Mouse (Mus musculus): Measurements from ENCODE around the gene Dhx35. TPM values are rescaled to one million over a fixed set of nuclear protein-coding genes. Genes with fewer than 3 reads are reported as not detected.

The Dhx35 gene
- polyA plus RNA-seq (2014; fragmentation: Nextera tagmentation; extraction: Ambion mirVana) = 16.0 and 16.4 TPM in 2 replicates

- Histone ChIP-seq H3K4me1 (ENCODE audit: control insufficient read depth, insufficient read depth, low read length) (0 out of 2 replicates have a peak, but pooled peaks cover 8% of the 10 kb centered on the region), H3K36me3 (ENCODE audit: control insufficient read depth, insufficient read depth, low read length) (no peaks in the 10 kb centered on the region), H3K27ac (ENCODE audit: low read length) (peak within 1 kb of the TSS; percentile 67; the same call in 1 of the 2 replicates), H3K27me3 (ENCODE audit: control insufficient read depth, insufficient read depth, low read length) (no peaks in the 10 kb centered on the region), H3K4me3 (ENCODE audit: low read depth, low read length) (peak within 1 kb of the TSS; percentile 79), H3K9me3 (ENCODE audit: control insufficient read depth, low read depth, low read length) (no peaks in the 10 kb centered on the region), H3K9ac (replicated peaks; ENCODE audit: low read depth, low read length) (peak within 1 kb of the TSS; percentile 54), H3K4me2 (replicated peaks; ENCODE audit: low read depth, low read length) (peak within 1 kb of the TSS; percentile 82)
- WGBS = 0% methylated on average over 33 of the region's 33 CpGs
- ATAC-seq (ENCODE audit: insufficient number of reproducible peaks, insufficient read depth, low FRiP score, low read depth) = peak; percentile 99
Measured at GRCm38 (mm10) chr2:158794494-158795004, at the start of gene Dhx35. Gene Dhx35 (plus strand): TSS chr2:158794807.

DNA sequence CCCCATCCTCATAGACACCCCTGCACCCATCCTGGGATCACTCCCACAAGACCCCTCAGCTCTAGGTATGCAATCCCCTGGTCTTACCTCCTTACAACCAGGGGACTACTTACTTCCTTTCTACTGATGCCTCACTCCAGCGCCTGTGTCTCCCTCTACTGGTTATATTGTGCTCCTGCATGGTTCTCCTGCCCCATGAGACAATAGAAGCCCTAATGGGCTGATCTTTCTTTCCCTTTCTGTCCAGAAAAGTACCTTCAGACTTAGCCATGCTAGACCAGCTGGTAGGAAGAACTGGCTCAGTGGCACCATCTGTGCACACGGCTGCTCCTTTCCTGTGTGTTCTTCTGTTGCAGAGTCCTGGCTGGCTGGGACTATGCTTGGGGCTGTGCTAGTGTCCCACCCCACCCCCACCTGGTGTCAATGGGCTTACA, 49.5 kb upstream of the Dhx35 start:
- 41% methylated on average over 2 of the region's 2 CpGs for WGBS
- Histone ChIP-seq H3K9ac (replicated peaks; ENCODE audit: low read depth, low read length) (no peak overlapping the region), H3K27me3 (ENCODE audit: control insufficient read depth, insufficient read depth, low read length) (no peaks in the 10 kb centered on the region), H3K4me3 (ENCODE audit: low read depth, low read length) (no peak overlapping the region), H3K4me1 (ENCODE audit: control insufficient read depth, insufficient read depth, low read length) (no peaks in the 10 kb centered on the region), H3K9me3 (ENCODE audit: control insufficient read depth, low read depth, low read length) (no peaks in the 10 kb centered on the region), H3K36me3 (ENCODE audit: control insufficient read depth, insufficient read depth, low read length) (no peaks in the 10 kb centered on the region), H3K4me2 (replicated peaks; ENCODE audit: low read depth, low read length) (no peak overlapping the region), H3K27ac (ENCODE audit: low read length) (no peak overlapping the region)
- ATAC-seq (ENCODE audit: insufficient number of reproducible peaks, insufficient read depth, low FRiP score, low read depth) = no peak

DNA sequence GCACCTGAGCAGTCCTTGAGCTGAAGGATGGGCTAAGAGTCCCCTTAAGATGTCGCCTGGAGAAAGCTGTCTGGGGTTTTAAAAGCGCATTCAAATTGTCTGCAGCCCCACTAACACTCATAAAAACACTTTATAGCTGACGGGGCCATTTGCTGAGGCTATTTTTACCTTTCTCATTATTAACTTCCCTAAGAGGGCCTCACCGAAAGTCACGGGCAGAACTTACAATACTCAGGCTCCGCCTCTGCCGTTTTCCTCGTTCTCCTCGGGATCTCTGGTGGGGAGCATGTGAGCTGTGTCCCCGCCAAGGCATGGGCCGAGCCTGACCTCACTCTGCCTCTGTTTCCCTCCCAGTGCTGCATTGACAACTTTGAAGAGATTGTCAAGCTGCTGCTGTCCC, 48.4 kb upstream of the Dhx35 start:
- Histone ChIP-seq H3K27me3 (ENCODE audit: control insufficient read depth, insufficient read depth, low read length) (no peaks in the 10 kb centered on the region), H3K9me3 (ENCODE audit: control insufficient read depth, low read depth, low read length) (no peaks in the 10 kb centered on the region), H3K27ac (ENCODE audit: low read length) (no peak overlapping the region), H3K9ac (replicated peaks; ENCODE audit: low read depth, low read length) (no peak overlapping the region), H3K36me3 (ENCODE audit: control insufficient read depth, insufficient read depth, low read length) (no peaks in the 10 kb centered on the region), H3K4me2 (replicated peaks; ENCODE audit: low read depth, low read length) (no peak overlapping the region), H3K4me1 (ENCODE audit: control insufficient read depth, insufficient read depth, low read length) (no peaks in the 10 kb centered on the region), H3K4me3 (ENCODE audit: low read depth, low read length) (no peak overlapping the region)
- no peak for ATAC-seq (ENCODE audit: insufficient number of reproducible peaks, insufficient read depth, low FRiP score, low read depth)
- 66% methylated on average over 11 of the region's 11 CpGs for WGBS

- Histone ChIP-seq H3K4me1 (ENCODE audit: control insufficient read depth, insufficient read depth, low read length) (no peaks in the 10 kb centered on the region), H3K36me3 (ENCODE audit: control insufficient read depth, insufficient read depth, low read length) (no peaks in the 10 kb centered on the region), H3K9ac (replicated peaks; ENCODE audit: low read depth, low read length) (no peak overlapping the region), H3K27me3 (ENCODE audit: control insufficient read depth, insufficient read depth, low read length) (no peaks in the 10 kb centered on the region), H3K4me3 (ENCODE audit: low read depth, low read length) (no peak overlapping the region), H3K4me2 (replicated peaks; ENCODE audit: low read depth, low read length) (no peak overlapping the region), H3K27ac (ENCODE audit: low read length) (no peak overlapping the region), H3K9me3 (ENCODE audit: control insufficient read depth, low read depth, low read length) (no peaks in the 10 kb centered on the region)
- no peak for ATAC-seq (ENCODE audit: insufficient number of reproducible peaks, insufficient read depth, low FRiP score, low read depth)
- 87% methylated on average over 9 of the region's 9 CpGs for WGBS
Measured at GRCm38 (mm10) chr2:158749366-158749765, 45.2 kb upstream of the Dhx35 start.

DNA sequence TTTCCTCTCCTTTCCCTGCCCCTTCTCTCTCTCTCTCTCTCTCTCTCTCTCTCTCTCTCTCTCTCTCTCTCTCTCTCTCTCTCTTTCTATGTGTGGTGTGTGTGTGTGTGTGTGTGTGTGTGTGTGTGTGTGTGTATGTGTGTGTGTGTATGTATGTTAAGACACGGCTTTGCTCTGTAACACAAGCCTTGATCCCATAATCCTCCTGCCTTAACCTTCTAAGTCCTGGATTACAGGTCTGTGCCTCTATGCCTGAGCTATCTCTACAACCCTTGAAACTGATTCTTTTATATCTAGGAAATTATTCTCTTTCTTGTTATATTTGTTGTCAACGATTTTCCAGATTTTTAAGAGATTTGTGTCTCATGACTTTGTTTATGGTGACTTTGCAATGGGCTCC, 34.4 kb upstream of the Dhx35 start:
- Histone ChIP-seq H3K36me3 (ENCODE audit: control insufficient read depth, insufficient read depth, low read length) (no peaks in the 10 kb centered on the region), H3K4me2 (replicated peaks; ENCODE audit: low read depth, low read length) (no peak overlapping the region), H3K4me1 (ENCODE audit: control insufficient read depth, insufficient read depth, low read length) (no peaks in the 10 kb centered on the region), H3K9ac (replicated peaks; ENCODE audit: low read depth, low read length) (no peak overlapping the region), H3K27ac (ENCODE audit: low read length) (no peak overlapping the region), H3K27me3 (ENCODE audit: control insufficient read depth, insufficient read depth, low read length) (no peaks in the 10 kb centered on the region), H3K4me3 (ENCODE audit: low read depth, low read length) (no peak overlapping the region), H3K9me3 (ENCODE audit: control insufficient read depth, low read depth, low read length) (no peaks in the 10 kb centered on the region)
- no peak for ATAC-seq (ENCODE audit: insufficient number of reproducible peaks, insufficient read depth, low FRiP score, low read depth)
- WGBS = 51% methylated on average over 2 of the region's 2 CpGs

DNA sequence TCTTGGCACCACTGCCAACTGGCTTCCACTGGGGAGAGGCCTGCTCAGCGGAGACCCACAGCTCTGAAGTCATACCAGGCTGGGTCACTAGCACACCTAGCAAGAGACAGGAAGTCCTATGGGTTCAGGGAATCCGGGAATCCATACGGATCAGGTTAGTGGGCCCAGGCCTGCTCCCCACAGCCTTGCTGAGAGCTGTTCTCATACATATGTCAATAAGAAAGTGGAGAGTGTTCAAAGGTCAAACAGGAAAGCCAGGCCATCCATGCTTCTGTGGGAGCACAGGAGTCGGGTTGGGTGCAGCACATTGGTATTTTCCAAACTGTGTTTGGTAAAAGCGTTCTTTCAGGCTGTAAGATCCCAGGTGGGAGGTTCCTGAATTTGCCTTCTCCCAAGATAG, 32.3 kb upstream of the Dhx35 start:
- no peak for ATAC-seq (ENCODE audit: insufficient number of reproducible peaks, insufficient read depth, low FRiP score, low read depth)
- no peak overlapping the region for H3K4me2 ChIP-seq (replicated peaks; ENCODE audit: low read depth, low read length)
- no peak overlapping the region for H3K27ac ChIP-seq (ENCODE audit: low read length)
- H3K9me3 ChIP-seq (ENCODE audit: control insufficient read depth, low read depth, low read length) = no peaks in the 10 kb centered on the region
- no peak overlapping the region for H3K4me3 ChIP-seq (ENCODE audit: low read depth, low read length)
- no peaks in the 10 kb centered on the region for H3K27me3 ChIP-seq (ENCODE audit: control insufficient read depth, insufficient read depth, low read length)
- WGBS = 77% methylated on average over 5 of the region's 5 CpGs
- H3K9ac ChIP-seq (replicated peaks; ENCODE audit: low read depth, low read length) = no peak overlapping the region
- H3K4me1 ChIP-seq (ENCODE audit: control insufficient read depth, insufficient read depth, low read length) = no peaks in the 10 kb centered on the region
- H3K36me3 ChIP-seq (ENCODE audit: control insufficient read depth, insufficient read depth, low read length) = no peaks in the 10 kb centered on the region

GRCm38 (mm10) chr2:158767742-158768339, 26.8 kb upstream of the Dhx35 start, which contains the start of gene Fam83d:
Gene Fam83d (plus strand): TSS chr2:158768093.
- Histone ChIP-seq H3K4me2 (replicated peaks; ENCODE audit: low read depth, low read length) (peak within 1 kb of the TSS; percentile 95), H3K27ac (ENCODE audit: low read length) (peak within 1 kb of the TSS; percentile 69), H3K9me3 (ENCODE audit: control insufficient read depth, low read depth, low read length) (no peaks in the 10 kb centered on the region), H3K4me3 (ENCODE audit: low read depth, low read length) (peak within 1 kb of the TSS; percentile 75), H3K4me1 (ENCODE audit: control insufficient read depth, insufficient read depth, low read length) (peaks cover 35% of the 10 kb centered on the region), H3K27me3 (ENCODE audit: control insufficient read depth, insufficient read depth, low read length) (no peaks in the 10 kb centered on the region), H3K36me3 (ENCODE audit: control insufficient read depth, insufficient read depth, low read length) (peaks cover 4% of the 10 kb centered on the region; the same call in 1 of the 2 replicates), H3K9ac (replicated peaks; ENCODE audit: low read depth, low read length) (peak within 1 kb of the TSS; percentile 72)
- under 1% methylated on average over 48 of the region's 48 CpGs for WGBS
- peak; percentile 98 for ATAC-seq (ENCODE audit: insufficient number of reproducible peaks, insufficient read depth, low FRiP score, low read depth)

DNA sequence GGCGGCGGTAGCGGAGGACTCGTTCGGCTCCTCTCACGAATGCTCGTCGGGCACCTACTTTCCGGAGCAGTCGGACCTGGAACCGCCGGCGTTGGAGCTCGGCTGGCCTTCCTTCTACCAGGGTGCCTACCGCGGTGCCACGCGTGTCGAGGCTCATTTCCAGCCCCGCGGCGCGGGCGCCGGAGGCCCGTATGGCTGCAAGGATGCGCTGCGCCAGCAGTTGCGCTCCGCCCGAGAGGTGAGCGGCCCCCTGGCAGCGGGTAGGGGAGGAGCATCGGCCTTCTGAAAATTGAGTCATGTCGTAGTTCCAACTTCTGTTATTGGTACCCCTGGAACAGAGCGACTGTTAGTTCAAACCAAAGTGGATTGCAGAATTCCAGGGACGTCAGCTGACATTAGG, 26.3 kb upstream of the Dhx35 start:
- H3K27me3 ChIP-seq (ENCODE audit: control insufficient read depth, insufficient read depth, low read length) = no peaks in the 10 kb centered on the region
- no peak for ATAC-seq (ENCODE audit: insufficient number of reproducible peaks, insufficient read depth, low FRiP score, low read depth)
- H3K9ac ChIP-seq (replicated peaks; ENCODE audit: low read depth, low read length) = peak overlapping the region; percentile 72
- peak overlapping the region; percentile 69 for H3K27ac ChIP-seq (ENCODE audit: low read length)
- H3K36me3 ChIP-seq (ENCODE audit: control insufficient read depth, insufficient read depth, low read length) = peaks cover 5% of the 10 kb centered on the region; the same call in 1 of the 2 replicates
- WGBS = 0% methylated on average over 37 of the region's 37 CpGs
- peaks cover 35% of the 10 kb centered on the region for H3K4me1 ChIP-seq (ENCODE audit: control insufficient read depth, insufficient read depth, low read length)
- H3K4me2 ChIP-seq (replicated peaks; ENCODE audit: low read depth, low read length) = peak overlapping the region; percentile 95
- no peaks in the 10 kb centered on the region for H3K9me3 ChIP-seq (ENCODE audit: control insufficient read depth, low read depth, low read length)
- H3K4me3 ChIP-seq (ENCODE audit: low read depth, low read length) = peak overlapping the region; percentile 75
